Mouse (Mus musculus): ENCODE measurements around the gene Ctnnbip1. TPM values are rescaled to one million over a fixed set of nuclear protein-coding genes. Genes with fewer than 3 reads are reported as not detected.
A peak's percentile ranks its signal among the peaks of the same experiment; 100 is the strongest.

Ctnnbip1 gene
- polyA plus RNA-seq, 1 experiment, result 16.0 TPM

DNA sequence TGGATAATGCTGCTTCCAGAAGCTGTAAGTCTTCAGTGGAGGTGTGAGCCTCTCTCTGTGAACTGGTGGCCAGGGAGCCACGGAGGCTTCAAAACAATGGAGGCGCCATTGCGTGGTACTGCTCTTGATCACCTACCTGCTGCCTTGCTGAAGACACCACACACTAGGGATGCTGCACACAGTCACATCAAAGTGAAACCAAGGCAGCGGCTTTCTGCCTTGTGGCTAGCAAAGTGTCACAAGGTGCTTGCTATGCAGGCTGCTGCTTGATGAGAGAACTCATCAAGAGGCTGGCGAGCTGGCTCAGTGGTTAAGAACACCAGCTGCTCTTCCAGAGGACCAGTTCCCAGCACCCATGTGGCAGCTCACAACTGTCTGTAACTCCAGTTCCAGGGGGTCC is 2.3 kb upstream of the Ctnnbip1 start:
- TF ChIP-seq POLR2A (IDR thresholded peaks at IDR 0.05; ENCODE audit: borderline replicate concordance, extremely low read depth, low read depth, low read length) (no peak), CTCF (IDR thresholded peaks at IDR 0.05; ENCODE audit: insufficient read depth, low read length) (no peak)
- DNase-seq, result no peak
- peaks cover 5% of the 10 kb centered on the region for H3K4me1 ChIP-seq (ENCODE audit: control insufficient read depth, insufficient read depth, low read length)
- H3K4me3 ChIP-seq (replicated peaks; ENCODE audit: extremely low read depth, low read depth, low read length), result no peak overlapping the region
- 87% methylated on average over 5 of the region's 5 CpGs for WGBS

DNA sequence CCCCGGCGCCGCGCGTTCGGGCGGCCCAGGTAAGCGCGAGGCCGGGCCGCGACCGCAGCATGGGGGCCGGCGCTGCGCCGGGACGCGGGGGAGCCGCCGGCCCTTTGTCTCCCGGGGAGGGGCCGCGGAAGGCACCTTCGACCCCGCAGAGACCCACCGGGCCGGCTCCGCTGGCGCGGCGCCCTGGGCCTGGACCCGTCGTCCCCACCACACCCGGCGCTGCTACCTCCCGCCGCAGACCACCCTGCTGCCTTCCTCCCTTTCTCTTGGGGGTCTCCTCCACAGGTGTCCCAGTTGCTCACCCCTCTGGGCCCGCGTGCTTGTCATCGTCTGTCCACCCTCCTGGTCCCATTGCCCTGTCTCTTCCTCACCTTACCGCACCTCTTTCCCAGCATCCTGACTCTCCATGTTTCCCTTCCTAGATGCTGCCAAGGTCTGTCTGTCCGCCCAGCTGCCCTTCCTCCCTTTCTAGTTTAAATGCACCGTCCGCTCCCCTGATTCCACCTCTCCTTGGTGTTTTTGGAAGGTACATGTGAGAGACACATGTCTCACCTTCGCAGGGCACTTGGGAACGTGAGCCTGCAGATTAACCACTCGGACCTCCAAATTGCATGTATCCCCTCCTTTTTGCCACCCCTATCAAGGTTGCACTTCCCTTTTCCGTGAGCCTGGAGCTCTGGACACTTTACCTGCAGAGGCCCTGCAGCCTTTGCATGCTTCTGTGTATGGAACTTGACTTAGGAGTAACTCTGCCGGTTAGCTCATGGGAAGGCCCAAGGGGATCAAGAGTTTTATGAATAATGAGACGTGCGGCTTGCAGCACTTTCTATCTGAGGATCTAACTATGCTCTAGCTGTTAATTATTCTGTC is 550 bp downstream of the Ctnnbip1 start:
- peak overlapping the region; percentile 70 for H3K4me3 ChIP-seq (replicated peaks; ENCODE audit: extremely low read depth, low read depth, low read length)
- no peak for TF ChIP-seq POLR2A (IDR thresholded peaks at IDR 0.05; ENCODE audit: borderline replicate concordance, extremely low read depth, low read depth, low read length)
- H3K4me1 ChIP-seq (ENCODE audit: control insufficient read depth, insufficient read depth, low read length), result peaks cover 5% of the 10 kb centered on the region
- 5% methylated on average over 52 of the region's 52 CpGs for WGBS
- no peak for DNase-seq

DNA sequence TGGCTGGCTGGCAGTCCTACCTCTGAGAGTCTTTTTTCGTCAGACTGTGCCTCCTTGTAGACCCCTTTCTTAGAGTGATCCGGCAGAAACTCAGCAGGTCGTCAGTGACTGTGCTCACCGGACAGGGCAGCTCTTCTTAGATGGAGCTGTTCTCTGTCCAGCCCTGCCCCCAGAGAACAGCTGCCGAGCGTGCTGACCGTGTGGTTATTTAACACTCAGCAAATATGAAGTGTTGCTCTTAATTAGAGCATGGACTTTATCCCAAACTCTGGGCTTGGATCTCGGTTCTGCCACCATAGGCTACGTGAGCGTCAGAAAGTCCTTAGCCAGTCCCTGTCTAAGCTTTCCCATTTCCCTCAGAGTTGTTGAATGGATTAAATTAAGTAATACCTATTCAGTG is 3.2 kb downstream of the Ctnnbip1 start:
- Histone ChIP-seq H3K4me1 (ENCODE audit: control insufficient read depth, insufficient read depth, low read length) (peaks cover 5% of the 10 kb centered on the region), H3K4me3 (replicated peaks; ENCODE audit: extremely low read depth, low read depth, low read length) (no peak overlapping the region)
- TF ChIP-seq POLR2A (IDR thresholded peaks at IDR 0.05; ENCODE audit: borderline replicate concordance, extremely low read depth, low read depth, low read length) (no peak), CTCF (IDR thresholded peaks at IDR 0.05; ENCODE audit: insufficient read depth, low read length) (no peak)
- DNase-seq, result no peak
- WGBS, result 73% methylated on average over 10 of the region's 10 CpGs

DNA sequence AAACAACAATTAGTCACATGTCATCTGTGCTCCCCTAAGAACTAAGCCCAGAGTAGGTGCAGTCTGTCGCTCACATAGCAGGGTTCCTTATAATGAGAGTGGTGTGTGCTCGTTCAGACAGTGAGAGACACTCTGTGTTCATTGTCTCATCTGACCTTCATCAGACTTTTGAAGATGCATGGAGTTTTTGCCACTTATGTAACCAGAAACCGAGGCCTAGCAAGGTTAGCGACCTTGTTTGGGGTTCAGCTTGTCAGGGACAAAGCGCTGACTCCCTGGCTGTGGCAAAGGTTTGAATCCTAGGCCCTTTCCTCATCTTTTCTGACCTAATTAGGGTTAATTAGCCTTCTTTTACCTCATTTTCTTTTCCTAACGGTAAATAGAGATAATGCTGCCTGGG is 5.9 kb downstream of the Ctnnbip1 start:
- Histone ChIP-seq H3K4me1 (ENCODE audit: control insufficient read depth, insufficient read depth, low read length) (0 out of 2 replicates have a peak, but pooled peaks cover 4% of the 10 kb centered on the region), H3K4me3 (replicated peaks; ENCODE audit: extremely low read depth, low read depth, low read length) (no peak overlapping the region)
- no peak for DNase-seq
- WGBS, result 94% methylated on average over 6 of the region's 6 CpGs
- TF ChIP-seq POLR2A (IDR thresholded peaks at IDR 0.05; ENCODE audit: borderline replicate concordance, extremely low read depth, low read depth, low read length) (no peak), CTCF (IDR thresholded peaks at IDR 0.05; ENCODE audit: insufficient read depth, low read length) (no peak)

DNA sequence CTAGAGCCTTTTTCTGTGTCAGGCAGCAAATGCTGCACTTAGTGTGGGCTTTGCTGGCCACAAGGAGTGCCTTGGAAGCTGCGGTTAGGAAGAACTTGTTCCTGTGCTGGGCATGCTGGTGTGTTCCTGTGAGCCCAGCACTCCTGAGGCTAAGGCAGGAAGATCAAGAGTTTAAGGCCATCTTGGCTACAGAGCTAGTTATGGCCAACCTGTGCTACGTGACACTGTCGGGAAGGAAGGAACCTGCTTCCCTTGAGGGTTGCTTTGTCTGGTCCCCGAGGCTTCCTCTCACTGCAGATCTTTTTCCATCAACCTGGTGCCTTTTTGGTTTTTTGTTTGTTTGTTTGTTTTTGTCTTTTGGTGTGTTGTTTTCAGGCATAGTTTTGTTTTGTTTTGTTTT is 7.1 kb downstream of the Ctnnbip1 start:
- no peak overlapping the region for H3K4me3 ChIP-seq (replicated peaks; ENCODE audit: extremely low read depth, low read depth, low read length)
- DNase-seq, result no peak
- H3K4me1 ChIP-seq (ENCODE audit: control insufficient read depth, insufficient read depth, low read length), result 0 out of 2 replicates have a peak, but pooled peaks cover 4% of the 10 kb centered on the region
- 84% methylated on average over 4 of the region's 4 CpGs for WGBS
- no peak for TF ChIP-seq CTCF (IDR thresholded peaks at IDR 0.05; ENCODE audit: insufficient read depth, low read length)
- no peak for TF ChIP-seq POLR2A (IDR thresholded peaks at IDR 0.05; ENCODE audit: borderline replicate concordance, extremely low read depth, low read depth, low read length)

DNA sequence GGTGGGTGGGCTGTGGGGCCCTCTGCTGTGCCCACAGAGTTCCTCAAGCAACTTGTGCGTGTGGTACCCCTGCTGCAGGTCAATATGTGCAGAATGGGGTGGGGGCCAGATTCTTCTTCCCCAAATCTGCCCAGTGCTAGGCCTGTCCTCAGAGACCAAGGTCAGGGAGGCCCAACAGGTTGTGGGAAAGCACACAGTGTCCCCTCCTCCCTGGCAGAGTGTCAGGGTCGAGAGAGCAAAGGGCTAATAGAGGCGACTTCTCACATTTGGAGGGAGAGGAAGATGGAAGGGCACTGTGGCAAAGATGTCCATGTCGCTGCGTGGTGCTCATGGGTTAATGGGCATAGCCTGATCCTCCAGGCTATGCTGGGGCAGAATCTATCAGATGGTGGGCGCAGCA is 7.8 kb downstream of the Ctnnbip1 start:
- 84% methylated on average over 6 of the region's 6 CpGs for WGBS
- Histone ChIP-seq H3K4me1 (ENCODE audit: control insufficient read depth, insufficient read depth, low read length) (0 out of 2 replicates have a peak, but pooled peaks cover 4% of the 10 kb centered on the region), H3K4me3 (replicated peaks; ENCODE audit: extremely low read depth, low read depth, low read length) (no peak overlapping the region)
- DNase-seq, result no peak
- TF ChIP-seq CTCF (IDR thresholded peaks at IDR 0.05; ENCODE audit: insufficient read depth, low read length) (no peak), POLR2A (IDR thresholded peaks at IDR 0.05; ENCODE audit: borderline replicate concordance, extremely low read depth, low read depth, low read length) (no peak)

DNA sequence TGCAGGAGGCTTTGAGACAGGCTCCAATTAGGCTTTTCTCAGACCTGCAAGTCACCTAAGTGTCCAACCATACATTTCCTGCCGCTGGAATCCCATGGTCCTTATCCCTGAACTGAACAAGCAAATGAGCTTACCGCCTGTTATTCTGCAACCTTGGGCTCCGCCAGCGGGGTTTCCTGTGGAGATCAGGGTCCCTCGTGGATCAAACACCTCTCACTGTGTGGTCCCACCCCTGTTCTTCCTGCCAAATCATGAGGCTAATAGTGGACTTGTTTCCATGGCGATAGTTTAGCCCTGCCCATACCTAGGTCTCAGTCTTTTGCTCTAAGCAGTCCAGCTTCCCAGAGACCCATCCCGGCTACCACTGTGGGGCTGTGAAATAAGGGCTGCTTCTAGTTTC is 8.3 kb downstream of the Ctnnbip1 start:
- no peak for DNase-seq

DNA sequence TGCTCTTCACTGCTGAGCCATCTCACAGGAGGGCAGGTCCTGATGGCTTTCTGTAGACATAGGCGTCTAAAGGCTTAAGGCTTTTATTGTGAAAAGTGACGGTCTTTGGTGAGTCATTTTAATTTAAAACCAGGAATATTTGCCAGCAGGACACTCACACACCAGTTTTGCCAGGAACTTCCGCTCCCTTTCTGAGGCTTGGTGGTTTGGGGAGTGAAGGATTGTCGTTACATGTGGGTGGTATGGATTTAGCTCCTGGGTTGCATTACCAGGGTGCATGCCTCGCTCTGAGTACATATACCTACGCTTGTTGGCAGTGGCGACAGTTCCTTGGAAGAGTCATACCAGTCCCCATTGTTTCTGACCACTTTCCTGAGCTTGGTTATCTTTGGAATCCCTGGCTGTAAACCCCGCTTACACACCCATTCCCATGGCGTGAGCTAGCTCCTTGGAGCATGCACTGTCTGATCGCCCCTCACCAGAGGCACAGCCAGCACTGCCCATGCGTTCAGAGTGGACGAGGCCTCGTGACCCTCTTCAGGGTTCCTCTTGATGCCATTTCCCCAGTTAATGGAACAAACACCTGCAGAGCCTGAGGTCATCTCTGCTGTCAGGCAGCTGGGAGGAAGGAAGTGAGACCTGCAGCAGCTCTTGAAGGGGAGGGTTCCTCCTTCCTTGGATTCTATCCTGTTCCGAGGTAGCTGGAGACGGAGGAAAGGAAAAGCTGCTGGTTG is 9.8 kb downstream of the Ctnnbip1 start:
- 49% methylated on average over 15 of the region's 15 CpGs for WGBS
- H3K4me1 ChIP-seq (ENCODE audit: control insufficient read depth, insufficient read depth, low read length), result 0 out of 2 replicates have a peak, but pooled peaks cover 4% of the 10 kb centered on the region
- DNase-seq, result no peak
- H3K4me3 ChIP-seq (replicated peaks; ENCODE audit: extremely low read depth, low read depth, low read length), result no peak overlapping the region
- TF ChIP-seq CTCF (IDR thresholded peaks at IDR 0.05; ENCODE audit: insufficient read depth, low read length) (no peak), POLR2A (IDR thresholded peaks at IDR 0.05; ENCODE audit: borderline replicate concordance, extremely low read depth, low read depth, low read length) (no peak)

More for the DNA sequence above, 8.3 kb downstream of the Ctnnbip1 start:
- 37% methylated on average over 7 of the region's 7 CpGs for WGBS
- TF ChIP-seq POLR2A (IDR thresholded peaks at IDR 0.05; ENCODE audit: borderline replicate concordance, extremely low read depth, low read depth, low read length) (no peak), CTCF (IDR thresholded peaks at IDR 0.05; ENCODE audit: insufficient read depth, low read length) (no peak)
- Histone ChIP-seq H3K4me3 (replicated peaks; ENCODE audit: extremely low read depth, low read depth, low read length) (no peak overlapping the region), H3K4me1 (ENCODE audit: control insufficient read depth, insufficient read depth, low read length) (0 out of 2 replicates have a peak, but pooled peaks cover 4% of the 10 kb centered on the region)

DNA sequence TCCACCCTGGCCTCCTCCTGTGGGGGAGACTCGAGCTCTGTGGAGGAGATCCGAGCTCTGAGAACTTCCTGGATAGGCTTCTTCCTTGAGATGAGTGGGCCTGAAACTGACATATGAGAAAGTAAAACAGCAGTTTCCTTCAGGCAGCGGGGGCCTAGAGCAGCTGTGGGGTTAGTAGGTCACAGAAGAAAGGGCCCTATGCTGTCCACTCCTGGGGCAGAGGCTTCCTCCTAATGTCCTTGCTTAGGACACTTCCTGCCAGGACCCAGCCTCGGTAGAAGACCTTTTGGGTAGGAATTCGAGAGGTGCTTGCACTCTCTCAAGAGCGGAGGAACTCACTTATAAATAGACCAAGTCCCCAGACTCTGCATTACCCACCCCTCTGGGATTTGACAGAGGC is 11.7 kb downstream of the Ctnnbip1 start:
- H3K4me3 ChIP-seq (replicated peaks; ENCODE audit: extremely low read depth, low read depth, low read length), result no peak overlapping the region
- 51% methylated on average over 6 of the region's 6 CpGs for WGBS
- DNase-seq, result no peak
- H3K4me1 ChIP-seq (ENCODE audit: control insufficient read depth, insufficient read depth, low read length), result 0 out of 2 replicates have a peak, but pooled peaks cover 4% of the 10 kb centered on the region
- no peak for TF ChIP-seq CTCF (IDR thresholded peaks at IDR 0.05; ENCODE audit: insufficient read depth, low read length)
- no peak for TF ChIP-seq POLR2A (IDR thresholded peaks at IDR 0.05; ENCODE audit: borderline replicate concordance, extremely low read depth, low read depth, low read length)

All from lung, adult 2 months (tissue).